Mouse (Mus musculus): ENCODE results near the gene Glipr1l3.
"Not testable (repeated sequence)": the region's sequence is repeated elsewhere in the genome, so short reads cannot be mapped to it uniquely, and the experiment has no call there.

DNA sequence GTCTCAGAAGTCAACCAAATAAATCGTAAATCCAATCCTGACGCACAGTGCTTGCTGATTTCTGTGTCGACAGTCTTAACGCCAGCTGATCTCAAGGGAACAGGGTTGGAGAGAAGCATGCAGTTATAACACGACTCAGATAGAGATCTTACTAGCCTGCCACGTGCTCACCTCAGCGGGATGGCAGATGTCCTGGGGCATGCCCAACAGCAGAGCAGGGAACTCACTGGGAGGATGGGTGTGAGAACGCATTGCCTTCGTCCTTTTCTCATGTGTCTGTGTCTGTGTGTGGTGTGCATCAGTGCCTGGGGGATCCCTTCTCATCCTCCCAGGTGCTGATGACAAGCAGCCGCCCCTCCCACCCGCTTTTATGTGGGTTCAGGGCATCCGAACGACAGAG is 16.9 kb upstream of the Glipr1l3 start:
- TF ChIP-seq CTCF, EP300 (IDR thresholded peaks at IDR 0.05; ENCODE audit: low read depth): not testable (repeated sequence)
